Mouse (Mus musculus) ES-CJ7 (cell line): ENCODE results near the gene Higd2a.
A peak's percentile ranks its signal among the peaks of the same experiment; 100 is the strongest.

Experiments
- DNase-seq: peaks from one replicate; pipeline ENCODE4 v3.0.0; 2011; ENCODE audit warnings: low read depth, low spot score

Gene Higd2a

GRCm38 (mm10) chr13:54621155-54621932, 31.3 kb downstream of the Higd2a start, which contains the start of gene Faf2:
Gene Faf2 (plus strand): TSS chr13:54621784.
- DNase-seq: peak; percentile 97

- peak; percentile 40 for DNase-seq
These were observed 32.0 kb downstream of the Higd2a start for GRCm38 (mm10) chr13:54621960-54622521.

- no peak for DNase-seq
These were observed 39.1 kb downstream of the Higd2a start for GRCm38 (mm10) chr13:54629128-54629527.

GRCm38 (mm10) chr13:54632731-54633277, 42.8 kb downstream of the Higd2a start:
- DNase-seq: no peak

- no peak for DNase-seq
These were observed 45.0 kb downstream of the Higd2a start for GRCm38 (mm10) chr13:54635011-54635410.
